Mouse (Mus musculus) thymus, adult 2 months (tissue): Measurements from ENCODE around the gene Mtif3.

Experiments used
- CTCF ChIP-seq: fragments of 200-500 bp; IDR thresholded peaks from 2 replicates; pipeline ENCODE4 v1.5.1; 2012; ENCODE audit warnings: mild to moderate bottlenecking, control low read depth, low read length, moderate library complexity, borderline replicate concordance; ENCODE audit not compliant: control insufficient read depth, poor library complexity, insufficient read depth; ENCODE audit errors: extremely low read depth
- POLR2A ChIP-seq: fragments of 200-500 bp; IDR thresholded peaks from 2 replicates; pipeline ENCODE4 v1.6.1; 2012; ENCODE audit warnings: mild to moderate bottlenecking, low read length, control low read depth, moderate library complexity; ENCODE audit not compliant: control insufficient read depth, poor library complexity, insufficient read depth; ENCODE audit errors: extremely low read depth

- TF ChIP-seq CTCF (no peak), POLR2A (no peak)
Observed at GRCm38 (mm10) chr5:146954576-146954975, 9.0 kb downstream of the Mtif3 start.
